ENCODE assay signal across 8 mouse cellular contexts in genomic region chr1:155083271-155084265, GRCm38 (mm10). TPM values are rescaled to one million over a fixed set of nuclear protein-coding genes. Genes with fewer than 3 reads are reported as not detected.
A peak's percentile ranks its signal among the peaks of the same experiment; 100 is the strongest.
DNase-seq lines count a peak whose midpoint lies in the region; ATAC-seq and TF ChIP-seq lines count a peak whose summit lies in the region.

No protein-coding gene starts in this region.

- peak overlapping the region; percentile 75 for H3K9ac ChIP-seq in intestine, embryonic 16.5 days (ENCODE audit: low read depth, low read length)
- H3K9ac ChIP-seq in midbrain, embryonic 12.5 days (replicated peaks): peak overlapping the region; percentile 57

- H3K9me3 ChIP-seq in intestine, embryonic 16.5 days (ENCODE audit: control insufficient read depth, low read length): no peaks in the 10 kb centered on the region
- H3K9me3 ChIP-seq in limb, embryonic 10.5 days (replicated peaks): no peaks in the 10 kb centered on the region
- no peaks in the 10 kb centered on the region for H3K9me3 ChIP-seq in midbrain, embryonic 12.5 days

- 1% methylated on average over 55 of the region's 77 CpGs for WGBS in intestine, embryonic 16.5 days
- WGBS in limb, embryonic 10.5 days: under 1% methylated on average over 48 of the region's 77 CpGs
- WGBS in midbrain, embryonic 12.5 days: under 1% methylated on average over 60 of the region's 77 CpGs

- H3K36me3 ChIP-seq in intestine, embryonic 16.5 days (ENCODE audit: control insufficient read depth, insufficient read depth, low read length): no peaks in the 10 kb centered on the region
- no peaks in the 10 kb centered on the region for H3K36me3 ChIP-seq in limb, embryonic 10.5 days
- H3K36me3 ChIP-seq in midbrain, embryonic 12.5 days: no peaks in the 10 kb centered on the region

- peak; percentile 95 to 97 for DNase-seq in adrenal gland, adult (ENCODE audit: inconsistent age in 2 of 2, low spot score in 1 of 2)
- DNase-seq in gastrocnemius, postnatal 36 days: peak; percentile 86 to 88
- DNase-seq in limb, embryonic 10.5 days (ENCODE audit: low spot score): peak; percentile 98
- peak; percentile 84 for DNase-seq in skeletal muscle tissue, adult 2 months (ENCODE audit: low read depth, low spot score)

- H3K4me3 ChIP-seq in cortical plate, adult 2 months (ENCODE audit: insufficient read depth, low read length): peak overlapping the region; percentile 56
- peak overlapping the region; percentile 51 for H3K4me3 ChIP-seq in intestine, embryonic 16.5 days (ENCODE audit: low read length)
- peak overlapping the region; percentile 56 for H3K4me3 ChIP-seq in limb, embryonic 10.5 days
- peak overlapping the region; percentile 38 for H3K4me3 ChIP-seq in midbrain, embryonic 12.5 days

- H3K4me1 ChIP-seq in cortical plate, adult 2 months (ENCODE audit: control insufficient read depth, insufficient read depth, low read length): peaks cover 7% of the 10 kb centered on the region; the same call in 1 of the 2 replicates
- peaks cover 37% of the 10 kb centered on the region for H3K4me1 ChIP-seq in intestine, embryonic 16.5 days (ENCODE audit: control insufficient read depth, insufficient read depth, low read length)
- H3K4me1 ChIP-seq in limb, embryonic 10.5 days: peaks cover 75% of the 10 kb centered on the region
- peaks cover 66% of the 10 kb centered on the region for H3K4me1 ChIP-seq in midbrain, embryonic 12.5 days

- H3K27me3 ChIP-seq in intestine, embryonic 16.5 days (replicated peaks; ENCODE audit: control insufficient read depth, insufficient read depth, low read length): no peaks in the 10 kb centered on the region
- no peaks in the 10 kb centered on the region for H3K27me3 ChIP-seq in limb, embryonic 10.5 days (ENCODE audit: low read depth, poor library complexity, severe bottlenecking)
- peaks cover 9% of the 10 kb centered on the region for H3K27me3 ChIP-seq in midbrain, embryonic 12.5 days

- no peak for TF ChIP-seq CTCF in cortical plate, adult 2 months (IDR thresholded peaks at IDR 0.05; ENCODE audit: extremely low read depth, insufficient read depth, low read length)

- peak overlapping the region; percentile 80 for H3K27ac ChIP-seq in cortical plate, adult 2 months (ENCODE audit: insufficient read depth, low read length)
- H3K27ac ChIP-seq in intestine, embryonic 16.5 days (ENCODE audit: low read length): peak overlapping the region; percentile 97
- H3K27ac ChIP-seq in limb, embryonic 10.5 days: peak overlapping the region; percentile 99
- H3K27ac ChIP-seq in midbrain, embryonic 12.5 days (replicated peaks): peak overlapping the region; percentile 98

- ATAC-seq in intestine, embryonic 16.5 days: peak; percentile 93
- peak; percentile 95 for ATAC-seq in midbrain, embryonic 12.5 days (ENCODE audit: low FRiP score, low read depth)
- ATAC-seq in erythroid progenitor cell, adult 5-6 weeks (replicated peaks; ENCODE audit: low FRiP score, poor library complexity, severe bottlenecking): no peak

- peak overlapping the region; percentile 60 for H3K4me2 ChIP-seq in intestine, embryonic 16.5 days (ENCODE audit: low read depth, low read length)
- H3K4me2 ChIP-seq in midbrain, embryonic 12.5 days (replicated peaks): peak overlapping the region; percentile 68

- no peak for TF ChIP-seq POLR2A in cortical plate, adult 2 months (IDR thresholded peaks at IDR 0.05; ENCODE audit: extremely low read depth, insufficient read depth, low read length)

- intact Hi-C loops in gastrocnemius, postnatal 36 days (cut with DNase I): no loop called here

RNA-seq across cellular contexts. Expression of gene Ier5, which starts 15.9 kb away (rescaled TPM):
- 53.3 and 53.6 TPM in 2 replicates for polyA plus RNA-seq in cortical plate, adult 2 months (2012; rRNA removed)
- total RNA-seq in gastrocnemius, postnatal 36 days (2021): 1 to 10 TPM; 7.1 to 9.7 TPM
- 2.0 and 2.6 TPM in 2 replicates for polyA plus RNA-seq in intestine, embryonic 16.5 days (2015; fragmentation: Nextera tagmentation; extraction: Ambion mirVana)
- polyA plus RNA-seq in limb, embryonic 10.5 days (2016; fragmentation: Nextera tagmentation; extraction: Ambion mirVana): 4.5 and 6.9 TPM in 2 replicates
- 12.8 and 14.6 TPM in 2 replicates for polyA plus RNA-seq in midbrain, embryonic 12.5 days (2016; fragmentation: Nextera tagmentation; extraction: Ambion mirVana)
- total RNA-seq in erythroid progenitor cell, adult 5-6 weeks (2015; ENCODE audit: low replicate concordance): 13.7 and 15.9 TPM in 2 replicates
- 11.3 and 13.9 TPM in 2 replicates for total RNA-seq in erythroid progenitor cell, adult 5-6 weeks (2017; ENCODE audit: low replicate concordance)
